Mouse (Mus musculus): ENCODE measurements at regions not wholly inside any gene's neighbourhood (a gene's known extent, or its start where the extent isn't known, plus 50 kb on each side); places are given as distances from the start of the nearest gene placed in this dataset.

DNA sequence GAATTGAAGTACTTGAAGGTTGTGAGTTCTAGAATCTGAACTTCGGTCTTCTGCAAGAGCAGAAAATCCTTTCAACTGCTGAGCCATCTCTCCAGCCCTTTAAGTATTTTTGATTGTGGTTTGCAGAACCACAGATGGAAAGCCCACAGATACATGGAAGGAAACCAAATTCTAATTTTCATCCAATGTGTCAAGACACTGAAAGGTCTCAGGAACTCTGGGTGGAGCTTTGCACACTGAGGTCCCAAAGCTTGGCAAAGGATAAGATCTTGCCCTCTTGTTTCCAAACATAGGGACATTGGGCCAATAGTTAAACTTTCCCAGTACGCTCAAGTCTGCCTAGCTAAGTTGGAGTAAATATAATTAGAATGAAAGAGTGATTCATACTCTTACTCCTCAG is 102.6 kb upstream of the Ado start:
- H3K9ac ChIP-seq (ENCODE audit: low read length): no peak overlapping the region
- 97% methylated on average over 2 of the region's 2 CpGs for WGBS
- H3K4me1 ChIP-seq (replicated peaks; ENCODE audit: control insufficient read depth, insufficient read depth, low read length): 0 out of 2 replicates have a peak, but pooled peaks cover 4% of the 10 kb centered on the region
- H3K36me3 ChIP-seq (ENCODE audit: control insufficient read depth, insufficient read depth, low read length): no peaks in the 10 kb centered on the region
- H3K9me3 ChIP-seq (ENCODE audit: control insufficient read depth, low read length): no peaks in the 10 kb centered on the region
- no peak overlapping the region for H3K4me2 ChIP-seq (ENCODE audit: low read depth, low read length, severe bottlenecking)
- ATAC-seq (replicated peaks; ENCODE audit: low FRiP score): no peak
- no peak overlapping the region for H3K27ac ChIP-seq (ENCODE audit: low read depth, low read length)
- DNase-seq (ENCODE audit: low spot score): no peak
- H3K27me3 ChIP-seq (ENCODE audit: control insufficient read depth, insufficient read depth, low read length): no peaks in the 10 kb centered on the region; the same call in 1 of the 2 replicates
- no peak overlapping the region for H3K4me3 ChIP-seq (ENCODE audit: low read depth, low read length)

DNA sequence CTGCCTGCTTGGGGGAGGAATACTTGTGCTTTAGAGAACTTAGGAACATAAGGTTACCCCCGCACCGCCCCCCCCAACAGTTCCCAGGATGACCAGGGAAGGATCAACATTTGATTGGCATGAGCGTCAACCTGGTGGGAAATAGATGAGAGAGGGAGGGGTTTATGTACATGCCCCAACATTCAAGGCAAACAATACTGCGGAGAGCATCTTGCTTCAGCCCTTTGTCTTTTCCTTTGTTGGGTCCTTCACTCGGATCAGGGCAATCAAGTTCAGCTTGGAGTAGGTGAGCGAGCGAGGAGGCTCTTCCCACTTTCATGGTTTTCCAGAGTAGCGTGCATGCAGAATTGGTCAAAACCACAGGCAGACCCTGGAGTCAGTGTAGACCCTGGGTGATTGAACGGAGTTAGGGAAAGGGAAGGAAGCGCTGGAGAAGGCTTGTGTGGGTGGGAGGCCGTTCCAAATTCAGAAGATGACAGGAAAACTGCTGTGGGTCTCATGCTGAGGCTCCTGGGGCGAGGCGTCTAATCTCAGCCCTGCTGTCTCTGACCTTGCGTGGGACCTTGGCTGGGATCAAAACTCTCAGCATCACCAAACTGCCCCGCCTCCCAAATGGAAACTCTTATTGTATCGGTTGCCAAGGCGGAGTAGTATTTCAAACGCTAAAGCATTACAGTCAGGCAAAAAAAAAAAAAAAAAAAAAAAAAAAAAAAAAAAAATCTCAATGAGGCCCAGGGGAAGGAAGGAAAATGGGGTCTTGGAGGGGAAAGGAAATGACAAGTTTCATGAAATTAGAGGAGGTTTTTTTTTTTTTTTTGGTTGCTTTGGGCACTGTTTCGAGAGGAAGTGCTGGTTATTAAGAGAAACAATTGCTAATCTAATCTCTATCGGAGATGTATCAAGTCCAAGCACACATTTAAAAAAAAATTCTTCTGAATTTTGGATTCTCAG is 99.3 kb upstream of the Ado start:
- Histone ChIP-seq H3K36me3 (ENCODE audit: control insufficient read depth, insufficient read depth, low read length) (no peaks in the 10 kb centered on the region), H3K4me3 (ENCODE audit: low read depth, low read length) (no peak overlapping the region), H3K9me3 (ENCODE audit: control insufficient read depth, low read length) (no peaks in the 10 kb centered on the region), H3K27ac (ENCODE audit: low read depth, low read length) (no peak overlapping the region), H3K27me3 (ENCODE audit: control insufficient read depth, insufficient read depth, low read length) (no peaks in the 10 kb centered on the region; the same call in 1 of the 2 replicates), H3K4me1 (replicated peaks; ENCODE audit: control insufficient read depth, insufficient read depth, low read length) (0 out of 2 replicates have a peak, but pooled peaks cover 4% of the 10 kb centered on the region), H3K9ac (ENCODE audit: low read length) (no peak overlapping the region), H3K4me2 (ENCODE audit: low read depth, low read length, severe bottlenecking) (0 out of 2 replicates have a peak overlapping the region, but pooled peaks have one; percentile 35)
- ATAC-seq (replicated peaks; ENCODE audit: low FRiP score) (no peak), DNase-seq (ENCODE audit: low spot score) (no peak)
- 36% methylated on average over 20 of the region's 20 CpGs for WGBS

GRCm38 (mm10) chr10:67646659-67647559 is 98.2 kb upstream of the Ado start:
- Histone ChIP-seq H3K4me3 (ENCODE audit: low read depth, low read length) (no peak overlapping the region), H3K27ac (ENCODE audit: low read depth, low read length) (no peak overlapping the region), H3K36me3 (ENCODE audit: control insufficient read depth, insufficient read depth, low read length) (no peaks in the 10 kb centered on the region), H3K9ac (ENCODE audit: low read length) (no peak overlapping the region), H3K4me2 (ENCODE audit: low read depth, low read length, severe bottlenecking) (peak overlapping the region; percentile 35), H3K27me3 (ENCODE audit: control insufficient read depth, insufficient read depth, low read length) (no peaks in the 10 kb centered on the region; the same call in 1 of the 2 replicates), H3K4me1 (replicated peaks; ENCODE audit: control insufficient read depth, insufficient read depth, low read length) (0 out of 2 replicates have a peak, but pooled peaks cover 4% of the 10 kb centered on the region), H3K9me3 (ENCODE audit: control insufficient read depth, low read length) (no peaks in the 10 kb centered on the region)
- DNase-seq (ENCODE audit: low spot score) (no peak), ATAC-seq (replicated peaks; ENCODE audit: low FRiP score) (peak; percentile 39; the same call in 1 of the 2 replicates)
- WGBS: 9% methylated on average over 14 of the region's 14 CpGs

DNA sequence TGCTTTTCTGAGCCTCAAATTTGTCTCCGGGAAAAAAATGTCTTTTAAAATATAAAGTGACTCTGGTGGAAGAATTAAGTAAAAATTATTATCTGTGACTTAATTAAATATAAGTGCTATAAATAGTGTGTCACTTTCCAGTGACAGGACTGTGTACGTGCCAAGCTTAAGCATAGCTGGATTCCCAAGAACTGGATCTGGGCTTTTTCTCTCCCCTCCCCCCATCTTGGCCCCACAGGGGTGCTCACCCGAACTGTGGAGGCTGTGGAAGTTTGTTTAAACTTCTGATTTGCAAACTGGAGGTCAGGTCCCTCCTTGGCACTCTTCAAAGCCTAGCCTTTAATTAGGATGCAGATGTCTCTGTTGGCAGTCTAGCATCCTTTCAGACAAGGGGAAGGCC is 97.1 kb upstream of the Ado start:
- H3K27me3 ChIP-seq (ENCODE audit: control insufficient read depth, insufficient read depth, low read length): no peaks in the 10 kb centered on the region; the same call in 1 of the 2 replicates
- WGBS: 47% methylated on average over 3 of the region's 3 CpGs
- ATAC-seq (replicated peaks; ENCODE audit: low FRiP score): no peak
- H3K9me3 ChIP-seq (ENCODE audit: control insufficient read depth, low read length): no peaks in the 10 kb centered on the region
- no peak overlapping the region for H3K9ac ChIP-seq (ENCODE audit: low read length)
- no peak for DNase-seq (ENCODE audit: low spot score)
- H3K4me1 ChIP-seq (replicated peaks; ENCODE audit: control insufficient read depth, insufficient read depth, low read length): 0 out of 2 replicates have a peak, but pooled peaks cover 4% of the 10 kb centered on the region
- no peaks in the 10 kb centered on the region for H3K36me3 ChIP-seq (ENCODE audit: control insufficient read depth, insufficient read depth, low read length)
- H3K27ac ChIP-seq (ENCODE audit: low read depth, low read length): no peak overlapping the region
- H3K4me3 ChIP-seq (ENCODE audit: low read depth, low read length): no peak overlapping the region
- no peak overlapping the region for H3K4me2 ChIP-seq (ENCODE audit: low read depth, low read length, severe bottlenecking)

DNA sequence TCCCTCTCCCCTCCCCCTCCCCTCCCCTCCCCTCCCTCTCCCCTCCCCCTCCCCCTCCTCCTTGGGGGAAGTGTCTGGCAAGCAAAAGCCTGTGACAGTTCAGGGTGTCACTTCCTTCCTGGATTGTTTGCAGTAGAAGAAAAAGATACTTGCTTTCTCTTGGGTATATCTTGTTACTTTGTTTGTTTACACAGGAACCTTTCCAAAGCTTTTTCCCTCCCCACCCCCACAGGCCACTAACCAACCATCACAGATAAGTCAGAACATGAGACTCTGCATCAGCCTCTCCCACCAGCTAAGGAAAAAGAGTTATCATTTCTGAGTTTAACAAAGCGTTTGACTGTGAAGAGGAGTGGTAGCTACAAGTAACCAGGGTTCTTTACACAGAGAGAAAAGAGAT is 95.5 kb upstream of the Ado start:
- Histone ChIP-seq H3K27ac (ENCODE audit: low read depth, low read length) (no peak overlapping the region), H3K9me3 (ENCODE audit: control insufficient read depth, low read length) (no peaks in the 10 kb centered on the region), H3K4me3 (ENCODE audit: low read depth, low read length) (no peak overlapping the region), H3K4me2 (ENCODE audit: low read depth, low read length, severe bottlenecking) (no peak overlapping the region), H3K4me1 (replicated peaks; ENCODE audit: control insufficient read depth, insufficient read depth, low read length) (0 out of 2 replicates have a peak, but pooled peaks cover 4% of the 10 kb centered on the region), H3K36me3 (ENCODE audit: control insufficient read depth, insufficient read depth, low read length) (no peaks in the 10 kb centered on the region), H3K9ac (ENCODE audit: low read length) (no peak overlapping the region), H3K27me3 (ENCODE audit: control insufficient read depth, insufficient read depth, low read length) (no peaks in the 10 kb centered on the region; the same call in 1 of the 2 replicates)
- 86% methylated on average over 1 of the region's 1 CpGs for WGBS
- no peak for DNase-seq (ENCODE audit: low spot score)
- no peak for ATAC-seq (replicated peaks; ENCODE audit: low FRiP score)

- H3K27me3 ChIP-seq (ENCODE audit: control insufficient read depth, insufficient read depth, low read length): no peaks in the 10 kb centered on the region; the same call in 1 of the 2 replicates
- H3K36me3 ChIP-seq (ENCODE audit: control insufficient read depth, insufficient read depth, low read length): no peaks in the 10 kb centered on the region
- H3K4me1 ChIP-seq (replicated peaks; ENCODE audit: control insufficient read depth, insufficient read depth, low read length): 0 out of 2 replicates have a peak, but pooled peaks cover 4% of the 10 kb centered on the region
- H3K27ac ChIP-seq (ENCODE audit: low read depth, low read length): no peak overlapping the region
- no peak for DNase-seq (ENCODE audit: low spot score)
- no peaks in the 10 kb centered on the region for H3K9me3 ChIP-seq (ENCODE audit: control insufficient read depth, low read length)
- WGBS: 71% methylated on average over 7 of the region's 7 CpGs
- ATAC-seq (replicated peaks; ENCODE audit: low FRiP score): no peak
- no peak overlapping the region for H3K4me2 ChIP-seq (ENCODE audit: low read depth, low read length, severe bottlenecking)
- H3K9ac ChIP-seq (ENCODE audit: low read length): no peak overlapping the region
- H3K4me3 ChIP-seq (ENCODE audit: low read depth, low read length): no peak overlapping the region
These were observed 94.9 kb upstream of the Ado start for GRCm38 (mm10) chr10:67643685-67644084.

DNA sequence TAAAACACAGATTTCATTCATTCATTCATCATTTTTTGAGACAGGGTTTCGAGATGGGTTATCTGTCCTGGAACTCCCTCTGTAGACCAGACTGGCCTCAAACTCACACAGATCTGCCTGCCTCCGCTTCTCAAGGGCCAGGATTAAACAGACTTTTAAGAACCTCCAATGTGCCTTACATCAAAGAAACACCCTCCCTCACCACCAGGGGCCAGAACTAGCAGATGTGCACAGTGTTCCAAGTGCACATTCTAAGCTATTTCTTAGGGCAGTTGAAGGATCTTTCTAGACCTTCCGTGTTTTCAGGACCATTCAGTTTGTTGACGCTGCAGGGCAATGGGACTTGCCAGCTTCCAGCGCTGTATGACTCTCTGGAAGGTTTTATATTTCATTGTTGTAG is 88.6 kb upstream of the Ado start:
- Histone ChIP-seq H3K27me3 (ENCODE audit: control insufficient read depth, insufficient read depth, low read length) (no peaks in the 10 kb centered on the region), H3K4me2 (ENCODE audit: low read depth, low read length, severe bottlenecking) (no peak overlapping the region), H3K4me3 (ENCODE audit: low read depth, low read length) (no peak overlapping the region), H3K9ac (ENCODE audit: low read length) (no peak overlapping the region), H3K36me3 (ENCODE audit: control insufficient read depth, insufficient read depth, low read length) (no peaks in the 10 kb centered on the region), H3K27ac (ENCODE audit: low read depth, low read length) (no peak overlapping the region), H3K4me1 (replicated peaks; ENCODE audit: control insufficient read depth, insufficient read depth, low read length) (no peaks in the 10 kb centered on the region; the same call in 1 of the 2 replicates), H3K9me3 (ENCODE audit: control insufficient read depth, low read length) (no peaks in the 10 kb centered on the region)
- 69% methylated on average over 5 of the region's 5 CpGs for WGBS
- DNase-seq (ENCODE audit: low spot score): no peak
- ATAC-seq (replicated peaks; ENCODE audit: low FRiP score): peak; percentile 44; the same call in 1 of the 2 replicates

DNA sequence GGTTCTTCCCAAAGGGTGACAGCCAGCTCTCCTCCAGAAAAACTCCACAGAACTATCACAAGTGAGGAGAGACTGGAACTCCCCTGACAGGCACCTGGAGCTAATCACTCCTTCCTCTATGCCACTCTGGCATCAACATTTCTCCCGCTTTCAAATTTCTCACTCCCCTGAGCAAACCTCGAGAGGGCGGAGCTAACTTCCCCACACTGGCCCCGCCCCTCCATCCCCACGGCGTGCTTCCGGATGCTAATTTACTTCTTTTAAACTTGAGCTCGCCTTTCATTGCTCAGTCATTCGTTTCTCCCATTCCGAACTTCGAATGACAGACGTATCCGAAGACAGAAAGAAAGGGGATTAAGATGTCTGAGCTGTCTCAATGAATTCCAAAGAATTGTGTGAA is 87.8 kb upstream of the Ado start:
- H3K36me3 ChIP-seq (ENCODE audit: control insufficient read depth, insufficient read depth, low read length): no peaks in the 10 kb centered on the region
- no peak overlapping the region for H3K27ac ChIP-seq (ENCODE audit: low read depth, low read length)
- ATAC-seq (replicated peaks; ENCODE audit: low FRiP score) (peak; percentile 76; the same call in 1 of the 2 replicates), DNase-seq (ENCODE audit: low spot score) (peak; percentile 58)
- no peaks in the 10 kb centered on the region for H3K27me3 ChIP-seq (ENCODE audit: control insufficient read depth, insufficient read depth, low read length)
- H3K4me2 ChIP-seq (ENCODE audit: low read depth, low read length, severe bottlenecking): peak overlapping the region; percentile 41
- no peak overlapping the region for H3K4me3 ChIP-seq (ENCODE audit: low read depth, low read length)
- H3K9me3 ChIP-seq (ENCODE audit: control insufficient read depth, low read length): no peaks in the 10 kb centered on the region
- WGBS: 2% methylated on average over 13 of the region's 13 CpGs
- H3K9ac ChIP-seq (ENCODE audit: low read length): no peak overlapping the region
- H3K4me1 ChIP-seq (replicated peaks; ENCODE audit: control insufficient read depth, insufficient read depth, low read length): no peaks in the 10 kb centered on the region; the same call in 1 of the 2 replicates

Measured in forebrain, embryonic 11.5 days (tissue).